Mouse (Mus musculus): ENCODE data around the gene Slc30a5. TPM values are rescaled to one million over a fixed set of nuclear protein-coding genes. Genes with fewer than 3 reads are reported as not detected.

Gene Slc30a5
- total and polyA plus RNA-seq, 3 experiments, result 57.4 to 58.3 TPM; not detected in 1

DNA sequence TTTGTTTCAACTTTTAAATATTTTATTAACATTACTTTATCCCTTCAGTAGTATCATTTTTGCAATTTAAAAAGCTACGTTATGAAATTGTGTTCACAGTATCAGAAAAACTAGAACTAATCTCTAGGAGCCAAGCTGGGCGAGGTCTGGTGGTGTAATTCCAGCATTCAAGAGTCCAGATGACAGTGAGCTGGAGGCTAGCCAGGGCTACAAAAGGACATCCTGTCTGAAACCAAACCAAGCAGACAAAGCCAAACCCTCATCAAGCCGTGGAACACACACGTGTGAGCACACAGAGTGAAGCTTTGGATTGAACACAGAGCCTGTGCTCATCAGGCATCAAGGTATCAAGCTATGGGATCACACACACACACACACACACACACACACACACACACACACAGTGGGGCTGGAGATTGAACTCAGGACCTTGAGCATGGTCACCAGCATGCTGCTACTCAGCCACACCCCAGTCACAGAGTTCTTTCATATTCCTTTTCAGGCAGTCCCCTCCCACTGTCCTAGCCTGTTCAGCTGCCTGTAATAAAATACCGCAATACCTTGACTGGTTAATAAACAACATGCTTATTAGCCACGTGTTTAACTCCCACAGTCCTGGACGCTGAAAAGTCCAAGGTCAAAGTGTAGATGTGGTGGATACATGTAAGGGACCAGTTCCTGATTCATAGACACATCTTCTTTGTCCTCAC, 9.9 kb upstream of the Slc30a5 start:
- TF ChIP-seq ETS1 (IDR thresholded peaks at IDR 0.05; ENCODE audit: low read depth, low read length) (no peak), ELF1 (IDR thresholded peaks at IDR 0.05; ENCODE audit: low read depth, low read length) (no peak), MAZ (IDR thresholded peaks at IDR 0.05; ENCODE audit: low read depth, low read length) (no peak), HCFC1 (IDR thresholded peaks at IDR 0.05; ENCODE audit: low read depth, low read length) (no peak), KAT2A (conservative IDR thresholded peaks at IDR 0.05; ENCODE audit: low read depth, low read length) (no peak), SMC3 (IDR thresholded peaks at IDR 0.05; ENCODE audit: low read depth, low read length) (no peak), POLR2AphosphoS5 (IDR thresholded peaks at IDR 0.05; ENCODE audit: borderline replicate concordance, low read depth, low read length) (no peak), USF2 (IDR thresholded peaks at IDR 0.05; ENCODE audit: borderline replicate concordance in 1 of 2, insufficient read depth in 1 of 2, low read depth in 1 of 2, low read length in 2 of 2) (no peak), E2F4 (IDR thresholded peaks at IDR 0.05; ENCODE audit: borderline replicate concordance, low read depth, low read length) (no peak), CTCF (IDR thresholded peaks at IDR 0.05 in 2 of 3, conservative IDR thresholded peaks at IDR 0.05 in 1 of 3; ENCODE audit: control insufficient read depth in 1 of 3, insufficient read depth in 1 of 3, low read depth in 2 of 3, low read length in 3 of 3, poor library complexity in 1 of 3, severe bottlenecking in 1 of 3) (no peak), NRF1 (IDR thresholded peaks at IDR 0.05; ENCODE audit: insufficient read depth, low read depth, low read length, poor library complexity, severe bottlenecking) (no peak), RCOR1 (IDR thresholded peaks at IDR 0.05; ENCODE audit: low read depth, low read length) (no peak), TAL1 (IDR thresholded peaks at IDR 0.05; ENCODE audit: low read length) (no peak)
- Histone ChIP-seq H3K36me3 (ENCODE audit: control insufficient read depth in 1 of 2, insufficient read depth in 2 of 2, low read length in 2 of 2) (no peaks in the 10 kb centered on the region), H3K4me3 (ENCODE audit: control insufficient read depth in 1 of 2, insufficient read depth in 1 of 2, low read depth in 2 of 2, low read length in 2 of 2) (no peak overlapping the region), H3K27me3 (ENCODE audit: control insufficient read depth in 1 of 2, insufficient read depth in 2 of 2, low read length in 2 of 2) (no peaks in the 10 kb centered on the region), H3K9me3 (replicated peaks; ENCODE audit: insufficient read depth, low read length) (no peaks in the 10 kb centered on the region), H3K4me1 (ENCODE audit: control insufficient read depth in 1 of 2, insufficient read depth in 2 of 2, low read length in 2 of 2) (peaks cover 0 to 6% of the 10 kb centered on the region in 2 experiments; a peak in 2 of 4 replicates), H3K79me2 (ENCODE audit: control insufficient read depth, insufficient read depth, low read length, poor library complexity) (no peaks in the 10 kb centered on the region), H3K9ac (ENCODE audit: control insufficient read depth, low read depth, low read length, poor library complexity, severe bottlenecking) (no peak overlapping the region), H3K27ac (ENCODE audit: control insufficient read depth, low read depth, low read length) (no peak overlapping the region)
- DNase-seq (ENCODE audit: low read depth, low spot score), result no peak

DNA sequence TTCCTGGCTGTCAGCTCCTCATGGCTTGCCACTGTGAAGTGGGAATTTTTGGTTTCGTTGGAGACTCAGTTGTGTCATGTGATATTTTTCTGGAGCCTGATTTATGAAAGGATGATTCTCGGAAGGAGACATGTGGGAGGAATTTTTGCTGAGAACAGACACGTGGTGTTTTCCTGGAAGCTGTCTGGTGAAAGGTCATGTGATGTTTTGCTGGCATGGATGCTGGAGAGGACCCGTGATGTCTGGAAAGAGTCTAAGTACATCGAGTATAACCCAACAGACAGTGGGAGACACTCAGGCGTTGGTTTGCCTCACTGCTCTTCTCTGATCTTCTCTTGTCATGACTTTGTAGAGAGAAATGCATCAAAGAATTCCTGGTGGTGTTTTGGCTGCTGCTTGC, 8.5 kb upstream of the Slc30a5 start:
- Histone ChIP-seq H3K9ac (ENCODE audit: control insufficient read depth, low read depth, low read length, poor library complexity, severe bottlenecking) (no peak overlapping the region), H3K4me1 (ENCODE audit: control insufficient read depth in 1 of 2, insufficient read depth in 2 of 2, low read length in 2 of 2) (peaks cover 0 to 6% of the 10 kb centered on the region in 2 experiments; a peak in 2 of 4 replicates), H3K36me3 (ENCODE audit: control insufficient read depth in 1 of 2, insufficient read depth in 2 of 2, low read length in 2 of 2) (no peaks in the 10 kb centered on the region), H3K27ac (ENCODE audit: control insufficient read depth, low read depth, low read length) (no peak overlapping the region), H3K27me3 (ENCODE audit: control insufficient read depth in 1 of 2, insufficient read depth in 2 of 2, low read length in 2 of 2) (no peaks in the 10 kb centered on the region), H3K79me2 (ENCODE audit: control insufficient read depth, insufficient read depth, low read length, poor library complexity) (no peaks in the 10 kb centered on the region), H3K4me3 (ENCODE audit: control insufficient read depth in 1 of 2, insufficient read depth in 1 of 2, low read depth in 2 of 2, low read length in 2 of 2) (no peak overlapping the region), H3K9me3 (replicated peaks; ENCODE audit: insufficient read depth, low read length) (no peaks in the 10 kb centered on the region)
- TF ChIP-seq JUND (IDR thresholded peaks at IDR 0.05; ENCODE audit: low read depth, low read length) (no peak), TBP (IDR thresholded peaks at IDR 0.05; ENCODE audit: low read depth, low read length) (no peak), CTCF (IDR thresholded peaks at IDR 0.05 in 2 of 3, conservative IDR thresholded peaks at IDR 0.05 in 1 of 3; ENCODE audit: control insufficient read depth in 1 of 3, insufficient read depth in 1 of 3, low read depth in 2 of 3, low read length in 3 of 3, poor library complexity in 1 of 3, severe bottlenecking in 1 of 3) (no peak), GABPA (IDR thresholded peaks at IDR 0.05; ENCODE audit: low read depth, low read length) (no peak), POLR2AphosphoS5 (IDR thresholded peaks at IDR 0.05; ENCODE audit: borderline replicate concordance, low read depth, low read length) (no peak), MYC (IDR thresholded peaks at IDR 0.05; ENCODE audit: low read depth, low read length) (no peak), USF2 (IDR thresholded peaks at IDR 0.05; ENCODE audit: borderline replicate concordance in 1 of 2, insufficient read depth in 1 of 2, low read depth in 1 of 2, low read length in 2 of 2) (no peak), ZMIZ1 (IDR thresholded peaks at IDR 0.05; ENCODE audit: low read depth, low read length) (no peak), SIN3A (IDR thresholded peaks at IDR 0.05; ENCODE audit: low read length) (no peak), GATA1 (IDR thresholded peaks at IDR 0.05; ENCODE audit: low read depth, low read length) (no peak), UBTF (IDR thresholded peaks at IDR 0.05; ENCODE audit: borderline replicate concordance, insufficient read depth, low read depth, low read length) (no peak), BHLHE40 (IDR thresholded peaks at IDR 0.05; ENCODE audit: borderline replicate concordance, low read depth, low read length) (no peak), MXI1 (IDR thresholded peaks at IDR 0.05; ENCODE audit: low read depth, low read length) (no peak), MYB (IDR thresholded peaks at IDR 0.05; ENCODE audit: low read depth, low read length) (no peak), USF1 (IDR thresholded peaks at IDR 0.05; ENCODE audit: low read depth, low read length) (no peak), MAFK (IDR thresholded peaks at IDR 0.05; ENCODE audit: borderline replicate concordance, low read depth, low read length) (no peak)
- no peak for DNase-seq (ENCODE audit: low read depth, low spot score)
